Mouse (Mus musculus) layer of hippocampus, postnatal 14 days (tissue): ENCODE data around the gene Tmem251. TPM values are rescaled to one million over a fixed set of nuclear protein-coding genes. Genes with fewer than 3 reads are reported as not detected.

Source experiments
- DNase-seq, 2 experiments: peaks; one replicate each; pipeline ENCODE4 v3.0.0; 2021 to 2022; ENCODE audit warnings: low spot score in 2 of 2, mixed read lengths in 1 of 2
- long read RNA-seq, 2 experiments: library from polyadenylated mRNA; stranded (forward); transcript quantifications; one replicate each; pipeline ENCODE4 v2.0.0; 2021
- total RNA-seq, 2 experiments: library from RNA; stranded (reverse); gene quantifications; 2 replicates each; pipeline ENCODE4 v1.2.3; 2021

Gene Tmem251
- 1 to 10 TPM; 4.9 to 5.3 TPM for total RNA-seq
- long read RNA-seq, experiment 1, transcript Tmem251-201 (2 exons, 3,367 nt): major isoform, 10 of 18 reads
- long read RNA-seq, experiment 1, partial matches to known transcripts: 0 of 18 reads
- long read RNA-seq, experiment 1, other reads (novel, unspliced or antisense): 8 of 18 reads
- long read RNA-seq, experiment 2, transcript Tmem251-201 (2 exons, 3,367 nt): major isoform, 17 of 25 reads
- long read RNA-seq, experiment 2, partial matches to known transcripts: 0 of 25 reads
- long read RNA-seq, experiment 2, other reads (novel, unspliced or antisense): 8 of 25 reads

DNA sequence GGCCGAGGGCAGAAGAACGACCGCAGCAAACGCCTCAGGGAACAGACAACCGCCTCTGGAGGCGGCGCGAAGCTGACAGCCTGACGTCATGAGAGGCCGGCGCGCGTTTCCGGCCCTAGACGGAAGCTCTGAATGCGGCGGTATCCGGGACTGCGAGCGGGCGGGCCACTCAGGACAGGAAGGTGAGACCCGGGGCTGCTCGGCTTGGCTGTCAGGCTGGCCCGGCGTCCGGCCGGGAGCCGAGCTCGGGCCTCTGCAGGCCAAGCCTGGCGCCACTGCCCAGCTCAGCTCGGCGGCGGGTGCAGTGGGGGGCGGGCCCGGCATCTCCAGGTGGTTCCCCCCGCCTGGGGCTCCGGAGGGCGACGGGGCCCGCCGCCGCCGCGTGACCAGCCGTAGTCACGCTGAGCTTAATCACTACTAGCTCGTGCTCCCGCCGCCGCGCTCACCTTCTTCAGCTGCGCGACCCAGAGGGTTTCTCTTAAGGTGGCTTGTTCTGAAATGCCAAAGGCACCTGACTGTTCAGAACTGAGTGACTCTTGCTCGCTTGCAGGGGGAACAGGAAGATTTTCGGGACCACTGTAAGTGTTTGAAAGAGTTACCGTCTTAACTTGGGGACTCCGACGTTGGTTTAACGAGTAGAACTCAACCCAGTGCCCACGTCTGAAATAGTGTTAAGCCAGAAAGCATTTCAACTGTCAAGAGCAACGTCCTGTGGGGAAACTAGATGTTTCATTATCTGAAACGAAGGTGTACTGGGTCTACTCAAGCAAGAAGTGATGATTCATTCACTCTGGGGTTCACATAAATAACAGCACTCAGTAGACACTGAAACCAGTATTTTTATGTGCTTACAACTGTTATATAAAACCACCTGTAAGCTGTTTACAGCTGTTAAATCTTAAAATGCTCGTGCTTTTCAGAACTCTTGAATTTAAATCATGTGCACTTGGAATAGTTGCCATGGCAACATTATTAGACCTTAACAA is at the start of gene Tmem251, which contains the start of gene Moap1:
Gene Tmem251, plus strand, starts transcription at position 174 of the 986 bp plus-strand sequence.
Gene Moap1, minus strand, starts transcription at position 73 of the 986 bp plus-strand sequence.
- peak; percentile 88 to 91 for DNase-seq

DNA sequence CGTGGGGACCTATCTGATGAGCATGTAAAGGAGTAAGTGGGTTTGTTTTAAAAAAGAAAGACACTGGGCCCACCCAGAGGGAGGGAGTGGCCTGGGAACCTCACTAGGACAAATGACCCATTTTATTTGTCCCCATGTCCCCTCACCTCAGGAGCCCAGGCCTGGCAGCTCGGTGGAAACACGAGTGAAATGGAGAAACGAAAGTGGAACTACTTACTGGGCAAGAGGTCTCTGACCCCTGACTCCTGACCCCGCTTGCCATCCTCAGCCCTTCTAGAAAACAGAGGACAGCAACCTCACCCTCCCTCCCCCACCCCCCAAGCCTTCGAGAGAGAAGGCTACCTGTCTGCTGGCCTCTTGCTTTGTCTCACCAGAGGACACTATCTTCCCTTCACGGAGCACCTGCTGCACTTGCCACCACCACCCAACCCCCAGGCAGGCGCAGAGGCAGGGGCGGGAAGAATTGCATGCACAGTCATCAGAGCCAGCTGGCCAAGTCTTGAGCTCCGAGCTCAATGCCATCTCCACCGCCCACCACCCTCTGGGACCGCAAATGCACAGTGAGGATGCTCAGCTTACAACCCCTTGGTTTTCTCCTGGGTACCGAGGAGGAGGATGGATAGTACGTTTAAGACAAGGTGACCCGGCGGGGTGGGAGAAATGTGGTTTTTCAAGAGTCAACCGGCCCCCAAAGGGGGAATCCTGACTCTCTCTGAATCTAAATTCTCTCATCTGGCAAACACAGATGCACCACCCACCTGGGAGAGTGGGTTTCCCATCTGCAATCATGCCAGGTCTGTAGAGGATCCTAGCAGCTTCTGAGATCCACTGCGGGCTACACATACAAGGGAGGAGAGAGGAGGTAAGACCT is 48.0 kb upstream of the Tmem251 start:
- peak; percentile 74 to 81 for DNase-seq

DNA sequence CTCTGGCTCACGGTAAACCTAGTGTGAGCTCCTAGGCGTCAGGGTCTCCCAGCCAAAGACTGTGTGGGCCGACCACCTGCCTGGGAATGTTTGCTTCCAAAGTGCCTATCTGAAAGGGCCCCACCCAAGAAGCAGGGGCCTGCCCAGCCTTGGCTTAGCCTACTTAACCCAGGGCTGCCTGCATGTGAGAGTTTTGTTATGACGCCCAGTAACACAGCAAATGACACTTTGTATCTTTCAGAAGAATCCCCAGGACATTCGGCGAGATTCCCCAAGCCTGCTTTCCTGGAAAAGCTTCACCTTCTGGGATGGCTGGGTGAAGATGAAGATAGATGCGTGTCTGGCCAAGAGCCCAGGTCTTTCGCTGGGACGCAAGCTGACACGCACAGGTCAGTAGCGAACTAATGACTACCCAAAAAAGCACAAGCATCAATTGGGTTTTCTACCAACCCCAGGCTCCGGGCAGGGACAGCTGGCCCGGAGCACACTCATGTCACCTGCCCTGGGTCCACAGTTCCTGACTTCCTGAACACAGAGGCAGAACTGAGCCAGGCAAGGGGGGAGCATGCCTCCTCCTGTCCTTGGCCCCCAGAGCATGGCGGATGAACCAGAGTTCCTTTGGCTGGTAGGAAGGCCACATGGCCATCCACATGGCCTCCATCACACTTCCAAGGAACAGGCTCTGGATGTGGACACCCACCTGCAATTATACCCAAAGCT is 46.8 kb upstream of the Tmem251 start:
- no peak for DNase-seq

DNA sequence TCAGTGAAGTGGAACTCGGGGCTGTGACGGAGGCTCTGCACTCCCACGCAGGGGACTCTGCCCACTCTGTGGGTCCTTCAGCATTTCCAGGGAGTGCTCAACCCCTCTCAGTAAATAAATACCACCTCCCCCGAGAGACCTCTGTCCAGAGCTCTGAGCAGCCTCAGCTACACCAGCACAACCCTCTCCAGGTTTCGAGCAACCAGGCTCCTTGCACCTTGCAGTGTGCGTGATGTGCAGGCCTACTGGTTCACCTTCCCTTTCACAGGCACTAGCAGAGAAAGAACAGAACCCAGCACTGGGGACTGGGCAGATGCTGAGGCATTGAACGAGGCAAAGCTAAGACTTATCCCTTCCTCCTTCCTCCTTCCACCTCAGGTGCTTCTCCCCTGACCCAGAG is 46.2 kb upstream of the Tmem251 start:
- no peak for DNase-seq

DNA sequence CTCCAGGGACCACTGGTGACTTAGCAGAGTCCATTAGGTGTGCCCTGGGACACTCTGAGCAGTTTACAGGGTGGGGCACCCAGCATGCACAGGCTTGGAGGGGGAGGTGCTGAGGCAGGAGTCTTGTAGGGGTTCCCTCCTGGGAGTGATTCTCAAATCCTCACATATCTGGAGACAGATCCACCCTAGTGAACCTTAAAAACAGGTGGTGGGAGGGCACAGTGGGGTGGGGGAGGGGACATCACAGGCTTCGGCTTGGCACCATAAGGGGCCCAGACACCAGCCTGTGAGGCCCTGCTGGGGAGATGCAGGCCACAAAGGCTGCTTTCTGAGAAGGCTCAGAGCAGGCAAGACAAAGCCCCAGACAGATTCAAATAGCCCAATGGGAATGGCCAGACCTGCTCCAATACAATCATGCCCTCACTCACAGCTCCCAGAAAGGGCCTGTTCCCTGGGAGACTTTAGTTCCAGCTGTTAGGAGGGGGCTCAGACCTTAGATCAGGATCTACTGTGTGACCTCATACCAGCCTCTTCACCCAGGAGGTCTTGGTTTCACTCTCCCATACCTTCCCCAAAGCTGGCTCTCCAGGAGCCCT is 45.4 kb upstream of the Tmem251 start:
- DNase-seq: no peak

DNA sequence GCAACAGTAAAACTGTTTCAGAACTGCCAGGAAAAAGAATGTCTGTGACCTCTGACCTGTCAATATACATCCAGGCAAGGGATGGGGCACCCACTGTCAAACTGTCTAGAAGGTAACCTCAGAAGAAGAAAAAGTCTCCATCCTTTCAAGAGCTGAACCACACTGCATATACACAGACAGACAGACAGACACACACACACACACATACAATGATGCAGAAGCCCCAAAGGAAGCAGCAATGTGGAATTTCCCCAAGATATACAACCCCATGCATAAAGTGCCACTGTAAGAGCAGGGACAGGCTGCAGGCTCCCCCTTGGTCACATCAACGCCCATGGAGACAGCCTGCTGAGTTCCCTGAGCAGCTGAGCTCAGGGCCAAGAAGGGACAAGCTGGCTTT is 44.4 kb upstream of the Tmem251 start:
- DNase-seq: no peak

DNA sequence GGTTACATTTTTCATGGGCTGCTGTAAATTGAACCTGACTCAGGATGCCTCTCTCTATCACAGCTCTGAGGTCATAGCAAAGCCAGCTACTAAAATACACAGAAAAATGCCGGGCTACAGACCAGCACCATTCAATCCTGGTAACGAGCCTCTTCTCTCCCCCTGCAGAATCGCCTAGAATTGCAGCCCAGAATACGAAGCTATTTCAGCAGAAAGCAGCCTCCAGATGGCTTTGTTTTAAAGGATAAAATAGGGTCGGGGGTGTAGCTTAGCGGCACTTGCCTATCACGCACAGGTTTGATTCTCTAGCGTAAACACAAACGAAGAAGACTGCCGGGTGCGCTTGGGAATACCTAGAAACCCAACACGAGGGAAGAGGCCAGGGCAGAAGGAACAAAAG is 43.1 kb upstream of the Tmem251 start:
- no peak for DNase-seq

DNA sequence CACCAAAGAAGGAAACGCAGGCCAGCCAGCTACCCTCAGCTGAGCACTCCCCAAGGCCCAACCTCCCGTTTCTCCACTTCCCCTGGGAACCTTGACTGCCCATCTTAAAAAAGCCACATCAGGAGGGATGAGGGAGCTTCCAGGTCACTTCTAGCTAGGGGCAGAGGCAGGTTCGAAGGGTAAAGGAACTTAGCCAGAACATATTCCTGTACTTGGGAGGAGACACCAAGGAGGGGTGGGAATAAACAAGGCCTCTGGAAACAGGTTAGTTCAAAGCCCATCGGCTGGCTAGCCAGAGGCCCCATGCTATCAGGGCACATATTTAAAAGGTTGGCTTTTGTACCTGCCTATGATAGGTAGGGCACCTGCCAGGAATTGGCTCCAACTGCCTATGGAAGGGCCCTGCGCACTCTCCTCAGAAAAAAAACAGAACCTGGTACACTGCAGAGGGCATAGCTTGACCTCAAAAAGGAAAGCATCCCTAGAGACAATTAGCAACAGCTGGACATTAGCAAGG is 41.8 kb upstream of the Tmem251 start:
- no peak for DNase-seq

DNA sequence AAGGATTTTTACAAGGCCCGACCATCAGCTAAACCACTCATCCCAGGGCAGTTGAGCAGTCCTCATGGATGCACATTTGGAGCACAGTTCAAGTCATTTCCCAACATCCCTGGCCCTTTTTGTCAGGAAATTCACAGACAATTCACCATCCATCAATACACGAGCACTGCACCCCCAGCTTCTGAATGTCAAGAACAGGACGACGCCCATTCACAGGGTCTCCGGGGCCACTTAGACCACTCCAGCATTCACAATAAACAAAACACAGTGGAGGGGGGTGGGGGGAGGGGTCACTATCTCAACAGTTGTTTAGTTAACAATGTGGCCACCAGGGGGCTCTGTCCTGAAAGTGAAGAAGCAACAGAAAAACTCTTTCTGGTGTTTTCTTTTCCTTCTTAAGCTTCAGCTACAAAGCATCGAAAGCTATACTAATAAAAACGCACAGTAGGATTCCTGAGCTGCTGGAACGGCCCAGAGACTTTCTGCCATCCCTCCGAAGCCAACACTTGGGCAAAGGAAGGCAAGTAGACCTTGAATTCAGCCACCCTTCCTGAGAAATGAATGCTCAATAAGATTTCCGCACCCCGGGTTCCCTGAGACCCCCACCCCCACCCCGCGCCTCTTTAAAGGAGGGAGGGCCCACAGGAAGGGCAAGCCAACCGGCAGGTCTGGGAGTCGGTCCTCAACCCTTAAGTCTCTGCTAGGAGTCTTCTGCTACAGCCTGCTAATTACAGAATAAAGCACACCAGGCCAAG is 41.0 kb upstream of the Tmem251 start:
- DNase-seq: peak; percentile 70 to 85

DNA sequence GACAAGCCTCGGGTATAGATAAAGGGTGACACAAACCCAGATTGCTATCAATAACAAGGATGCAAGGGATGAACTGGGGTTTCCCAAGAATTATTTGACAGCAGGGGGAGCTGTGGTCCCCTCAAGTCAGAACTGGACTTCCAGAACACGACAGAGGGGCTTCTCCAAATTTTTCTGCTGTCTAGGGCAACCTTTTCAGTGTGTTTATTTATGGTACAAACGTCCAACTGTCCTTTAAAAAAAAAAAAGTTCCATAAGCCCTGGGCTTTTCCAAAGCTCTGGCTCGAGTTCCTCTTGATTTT is 40.5 kb upstream of the Tmem251 start:
- DNase-seq: peak in 1 of 2 experiments; percentile 71

DNA sequence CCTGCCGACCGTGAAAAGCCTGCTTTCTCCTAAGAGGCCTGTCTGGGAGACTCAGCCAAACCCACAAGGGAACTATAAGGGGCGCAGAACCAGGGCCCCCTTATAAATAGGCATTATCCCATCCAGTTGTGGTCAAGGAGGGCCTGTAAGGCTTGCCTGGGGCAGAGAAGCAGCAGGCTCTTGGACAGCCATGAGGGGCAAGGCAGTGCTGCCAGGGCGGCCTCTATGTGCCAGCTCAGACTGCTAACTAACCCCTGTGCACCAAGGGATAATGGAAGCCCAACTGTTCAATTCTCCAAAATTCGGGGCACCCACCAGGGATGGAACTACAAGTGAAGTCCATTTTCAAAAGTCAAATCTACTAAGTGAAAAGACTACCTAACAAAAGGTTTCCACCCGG is 40.1 kb upstream of the Tmem251 start:
- no peak for DNase-seq

DNA sequence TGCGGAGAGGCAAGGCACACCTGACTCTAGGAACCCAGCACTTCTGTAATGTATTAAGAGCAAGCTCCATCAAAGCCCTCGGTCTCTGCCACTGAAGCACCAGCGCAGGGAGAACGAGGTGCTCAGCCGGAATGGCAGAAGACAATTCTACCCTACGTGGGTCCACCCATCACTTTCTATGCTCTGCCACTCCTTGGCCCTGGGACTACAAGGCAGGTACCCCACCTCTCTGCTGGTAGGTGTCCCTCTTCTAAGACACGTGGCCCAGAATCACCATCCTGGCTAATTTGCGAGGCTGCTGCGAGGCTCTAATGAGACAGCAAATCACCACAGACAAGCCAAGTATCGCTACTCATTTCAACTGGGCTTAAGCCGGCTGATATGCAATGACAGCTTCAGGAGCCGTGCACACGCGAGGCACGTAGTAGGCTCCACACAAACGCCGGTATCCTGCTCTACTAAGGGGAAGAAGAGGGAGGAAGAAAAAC is 39.6 kb upstream of the Tmem251 start:
- DNase-seq: no peak

DNA sequence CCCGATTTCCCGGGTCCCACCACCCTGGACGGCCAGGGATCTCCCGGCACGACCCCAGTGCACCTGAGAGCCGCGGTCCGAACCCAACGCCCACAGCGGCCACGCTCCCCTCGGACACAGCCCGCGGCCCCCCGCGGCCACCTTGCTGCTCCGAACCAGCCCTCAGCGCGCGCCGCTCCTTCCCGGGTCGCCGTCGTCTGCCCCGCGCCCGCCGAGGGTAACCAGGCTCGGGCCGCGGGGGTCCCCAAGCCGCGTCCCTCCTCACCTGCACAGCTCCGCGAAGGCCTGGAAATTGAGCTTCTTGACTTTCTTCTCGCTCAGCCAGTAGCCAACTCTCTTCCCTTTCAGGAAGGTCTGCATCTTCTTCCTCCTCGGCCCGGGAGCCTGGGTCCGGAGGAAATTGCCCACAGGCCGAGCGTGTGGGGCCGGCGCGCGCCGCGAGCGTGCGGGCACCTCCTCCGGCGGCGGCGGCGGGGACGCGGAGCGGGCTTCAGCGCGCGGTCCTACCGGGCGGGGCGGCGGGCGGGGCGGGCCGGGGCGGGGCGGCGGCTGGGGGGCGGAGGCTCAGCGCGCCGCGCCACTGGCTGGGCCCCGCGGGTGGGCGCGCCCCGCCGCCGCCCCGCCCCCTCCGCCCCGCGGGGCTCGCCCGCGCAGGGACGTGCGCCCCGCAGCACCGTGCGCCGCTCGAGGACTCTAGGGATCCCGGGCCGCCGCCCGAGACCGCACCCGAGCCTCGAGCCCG is 38.9 kb upstream of the Tmem251 start, which contains the start of gene Itpk1:
Gene Itpk1, minus strand, starts transcription at position 474 of the 742 bp plus-strand sequence.
- DNase-seq: no peak

DNA sequence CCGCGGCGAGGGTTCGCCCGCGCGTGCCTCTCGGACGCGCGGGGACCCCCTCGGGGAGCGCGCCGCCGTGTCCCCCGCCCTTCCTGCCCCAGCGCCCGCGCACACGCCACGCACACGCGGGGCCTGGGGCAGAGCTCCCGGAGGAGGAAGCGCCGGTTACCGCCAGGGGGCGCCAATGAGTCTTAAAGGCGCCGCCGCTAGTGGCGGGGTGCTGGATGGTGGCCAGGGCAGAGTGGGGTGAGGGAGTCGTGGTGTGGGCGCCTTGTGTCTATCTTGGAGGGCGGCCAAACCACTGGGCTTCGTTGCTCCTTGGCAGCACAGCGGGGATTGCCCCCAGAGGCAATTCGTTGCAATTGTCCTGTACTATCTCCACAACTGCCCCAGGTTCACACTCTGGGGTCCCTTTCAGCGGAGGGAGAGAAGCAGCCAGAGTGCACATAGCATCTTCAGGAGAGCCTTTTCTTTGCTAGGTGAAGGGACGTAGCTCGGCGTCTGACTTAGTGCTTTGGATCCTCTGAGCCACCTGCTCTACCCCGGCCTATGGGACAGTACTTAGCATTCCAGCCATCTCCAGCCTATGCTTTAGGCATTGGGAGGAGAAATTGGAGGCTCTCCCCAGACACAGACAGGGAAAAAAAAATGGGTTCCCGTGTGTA is 38.2 kb upstream of the Tmem251 start:
- peak; percentile 87 to 90 for DNase-seq

DNA sequence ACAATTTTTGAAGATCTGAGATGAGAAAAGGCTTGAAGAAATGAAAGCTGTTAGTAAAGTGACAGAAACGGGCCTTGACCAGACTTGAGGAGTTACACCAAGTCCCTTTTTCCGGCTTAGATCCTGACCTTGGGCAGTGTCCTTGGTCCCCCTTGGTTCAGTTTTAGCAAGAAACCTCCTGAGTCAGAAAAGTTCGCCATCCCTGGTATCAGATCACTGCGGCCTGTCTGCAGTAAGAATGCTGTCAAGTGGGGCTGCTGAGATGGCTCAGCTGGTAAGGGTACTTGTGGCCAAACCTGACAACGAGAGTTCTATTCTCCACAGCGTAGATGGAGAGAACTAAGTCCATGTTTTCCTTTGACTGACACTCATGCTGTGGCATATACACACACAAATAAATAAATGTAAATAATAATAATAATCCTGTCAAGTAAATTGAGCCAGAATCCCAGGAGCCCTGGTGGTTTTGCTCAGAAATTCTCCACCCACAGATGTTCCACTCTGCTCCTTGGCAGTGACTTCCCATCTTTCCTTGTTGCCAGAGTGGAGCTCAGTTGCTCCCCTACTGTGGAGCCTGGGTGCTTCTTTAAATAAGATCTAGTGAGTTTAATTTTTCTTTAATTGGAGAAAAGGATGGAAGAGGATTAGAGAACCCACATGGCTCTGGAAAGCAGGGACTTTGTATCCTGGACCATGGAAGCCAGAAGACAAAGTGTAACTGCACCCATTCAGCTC is 37.5 kb upstream of the Tmem251 start:
- DNase-seq: no peak

DNA sequence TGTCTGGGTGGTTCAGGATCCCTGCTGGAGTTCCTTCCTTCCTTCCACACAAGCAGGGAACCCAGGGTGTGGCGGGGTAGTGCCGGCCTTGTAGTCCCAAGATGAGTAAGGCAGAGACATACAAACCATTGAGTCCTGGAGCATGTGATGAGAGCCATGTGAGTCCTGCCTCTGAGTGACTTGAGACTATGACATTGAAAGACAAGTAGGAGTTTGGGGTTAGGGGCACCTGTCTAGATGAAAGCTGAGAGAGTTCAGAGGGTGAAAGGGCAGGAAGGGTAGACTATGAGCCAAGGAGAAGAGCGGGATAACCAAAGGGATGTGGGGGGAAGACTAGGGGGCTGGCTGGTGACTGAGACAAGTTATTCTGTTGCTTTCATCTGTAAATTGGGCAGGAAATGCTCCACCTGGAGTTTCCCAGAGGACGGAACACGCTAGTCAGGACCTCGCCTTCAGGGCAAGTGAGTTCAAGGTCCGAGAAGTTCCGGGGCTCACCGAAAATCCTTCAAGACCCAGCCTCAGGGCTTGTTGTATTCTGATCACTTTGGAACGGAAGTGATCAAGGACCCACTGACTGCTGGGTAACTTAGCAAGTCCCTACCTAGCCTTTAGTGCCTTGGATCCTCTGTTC is 36.6 kb upstream of the Tmem251 start:
- DNase-seq: no peak

DNA sequence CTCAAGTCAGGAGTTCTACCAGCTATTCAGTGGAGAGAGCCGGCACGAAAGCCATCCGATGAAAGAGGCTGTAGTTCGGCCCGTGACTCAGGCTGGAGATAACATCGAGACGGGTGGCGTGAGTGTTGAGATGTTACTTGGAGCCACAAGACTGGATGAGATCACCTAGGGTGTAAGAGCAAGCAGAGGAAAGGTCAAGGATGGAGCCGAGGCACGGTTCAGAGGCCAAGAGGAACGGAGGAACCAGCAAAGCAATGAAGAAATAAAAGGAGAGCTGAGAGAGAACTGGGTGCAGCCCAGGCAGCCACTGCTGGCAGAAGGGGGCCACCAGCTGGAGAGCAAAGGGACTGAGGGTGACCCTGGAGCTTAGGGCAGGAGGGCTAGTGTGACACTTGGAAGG is 35.3 kb upstream of the Tmem251 start:
- DNase-seq: no peak
